ENCODE assay signal across 15 mouse cellular contexts in the genomic region with DNA sequence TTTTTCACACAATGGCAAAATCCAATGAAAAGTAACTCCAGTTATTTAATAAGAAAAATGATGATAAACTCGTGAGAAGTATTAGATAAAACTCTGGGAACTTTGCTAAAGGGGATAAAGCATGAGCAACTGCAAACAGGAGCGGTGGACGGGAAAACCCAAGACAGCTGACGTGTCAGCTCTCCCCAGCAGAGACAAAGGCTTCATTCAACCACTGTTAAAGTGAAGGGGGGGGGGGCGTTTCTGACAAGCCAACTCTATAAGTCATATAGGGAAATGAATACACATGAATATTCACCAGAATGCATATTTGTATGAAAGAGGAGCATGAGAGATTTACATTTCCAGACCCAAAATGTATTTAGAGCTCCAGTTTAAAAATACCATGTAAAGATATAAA.
"Had no signal": no experiment of that assay in that cellular context is flagged by ENCODE, and none has a peak within 500 bp of the region (broad histone marks: within the 10 kb centered on the region; RNA-seq: fewer than 3 reads in every experiment).

No protein-coding gene starts in this region.

- H3K9me3 ChIP-seq: kidney, embryonic 15.5 days; limb, embryonic 13.5 days; midbrain, embryonic 10.5 days; neural tube, embryonic 15.5 days; stomach, embryonic 15.5 days had no signal

- H3K36me3 ChIP-seq: kidney, embryonic 15.5 days; limb, embryonic 13.5 days; midbrain, embryonic 10.5 days; neural tube, embryonic 15.5 days; stomach, embryonic 15.5 days had no signal

- H3K4me2 ChIP-seq: kidney, embryonic 15.5 days; limb, embryonic 13.5 days; neural tube, embryonic 15.5 days; stomach, embryonic 15.5 days had no signal

- DNase-seq: kidney, postnatal 14 days; left cerebral cortex, postnatal 4 days; lung, adult 2 months; lung, postnatal 36 days; right cerebral cortex, postnatal 4 days; spleen, adult 18-20 months; thymus, postnatal 36 days had no signal

- H3K27ac ChIP-seq: kidney, embryonic 15.5 days; limb, embryonic 13.5 days; liver, embryonic 14.5 days; midbrain, embryonic 10.5 days; neural tube, embryonic 15.5 days; stomach, embryonic 15.5 days had no signal

- H3K27me3 ChIP-seq: kidney, embryonic 15.5 days; limb, embryonic 13.5 days; neural tube, embryonic 15.5 days; stomach, embryonic 15.5 days had no signal

- ATAC-seq: lung, postnatal 0 days had no signal

- H3K4me1 ChIP-seq: kidney, embryonic 15.5 days; limb, embryonic 13.5 days; stomach, embryonic 15.5 days had no signal

- H3K9ac ChIP-seq: kidney, embryonic 15.5 days; limb, embryonic 13.5 days; liver, embryonic 14.5 days; neural tube, embryonic 15.5 days; stomach, embryonic 15.5 days had no signal

- H3K4me3 ChIP-seq: kidney, embryonic 15.5 days; limb, embryonic 13.5 days; midbrain, embryonic 10.5 days; myocyte; neural tube, embryonic 15.5 days; stomach, embryonic 15.5 days had no signal
